Mouse (Mus musculus) ovary, postnatal 14 days (tissue): ENCODE data around the gene Grb10.

Experiments used
- DNase-seq: peaks from one replicate; pipeline ENCODE4 v3.0.0; 2022; ENCODE audit warnings: low spot score

Gene Grb10

DNA sequence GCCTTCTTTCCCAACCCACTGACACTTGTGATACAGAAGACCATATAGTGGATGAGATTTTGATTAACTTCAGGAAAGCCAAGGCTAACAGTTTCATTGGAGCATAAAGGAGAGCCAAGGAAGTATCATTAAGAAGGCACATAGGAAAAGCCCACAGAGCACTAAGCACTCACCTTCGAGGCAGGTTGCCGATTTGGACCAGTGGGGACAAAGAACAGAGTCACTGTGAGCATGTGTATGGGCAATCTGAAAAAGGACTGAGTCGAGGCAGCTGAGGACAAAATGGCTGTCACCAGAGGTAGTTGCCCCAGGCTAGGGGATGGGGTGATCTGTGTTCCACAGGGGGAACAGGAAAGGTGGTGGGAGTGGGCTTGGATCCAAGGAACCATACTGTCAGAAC lies 140.0 kb downstream of the Grb10 start:
- no peak for DNase-seq

- DNase-seq = no peak
These were observed 140.7 kb downstream of the Grb10 start, which contains the start of gene Ddc for GRCm38 (mm10) chr11:11897645-11898357. Gene Ddc (minus strand): TSS chr11:11898144.

- no peak for DNase-seq
These were observed 143.0 kb downstream of the Grb10 start for GRCm38 (mm10) chr11:11895479-11895878.

GRCm38 (mm10) chr11:11893769-11894168 lies 144.7 kb downstream of the Grb10 start:
- no peak for DNase-seq

DNA sequence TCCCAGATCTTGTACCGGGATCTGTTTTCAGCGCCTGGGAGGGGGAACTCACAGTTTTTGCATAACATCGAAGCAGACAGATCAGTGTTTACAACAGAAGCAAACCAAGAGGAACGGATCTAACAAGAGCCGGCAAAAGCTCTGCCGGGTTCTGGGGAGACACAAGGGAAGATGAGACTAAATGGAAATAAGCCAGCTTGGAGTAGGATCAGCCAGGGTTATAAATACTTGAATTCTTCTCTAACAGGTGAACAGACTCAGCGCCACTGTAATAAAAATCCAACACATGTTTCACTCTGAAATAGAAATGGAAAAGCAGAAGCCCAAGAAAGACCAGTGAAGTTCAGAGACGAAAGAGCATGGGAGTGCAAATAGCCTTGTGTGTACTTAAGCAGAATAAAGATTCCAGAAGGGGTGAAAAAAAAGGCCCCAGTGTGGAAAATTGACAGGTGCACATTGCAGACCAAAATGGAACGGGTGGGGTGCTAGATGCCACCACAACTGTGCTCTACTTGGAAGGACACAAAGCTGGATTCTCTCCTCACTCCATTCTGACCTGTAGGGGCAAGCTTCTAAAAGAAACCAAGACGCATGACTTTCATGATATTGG lies 145.4 kb downstream of the Grb10 start:
- no peak for DNase-seq

- DNase-seq = no peak
These were observed 146.7 kb downstream of the Grb10 start for GRCm38 (mm10) chr11:11891832-11892231.

DNA sequence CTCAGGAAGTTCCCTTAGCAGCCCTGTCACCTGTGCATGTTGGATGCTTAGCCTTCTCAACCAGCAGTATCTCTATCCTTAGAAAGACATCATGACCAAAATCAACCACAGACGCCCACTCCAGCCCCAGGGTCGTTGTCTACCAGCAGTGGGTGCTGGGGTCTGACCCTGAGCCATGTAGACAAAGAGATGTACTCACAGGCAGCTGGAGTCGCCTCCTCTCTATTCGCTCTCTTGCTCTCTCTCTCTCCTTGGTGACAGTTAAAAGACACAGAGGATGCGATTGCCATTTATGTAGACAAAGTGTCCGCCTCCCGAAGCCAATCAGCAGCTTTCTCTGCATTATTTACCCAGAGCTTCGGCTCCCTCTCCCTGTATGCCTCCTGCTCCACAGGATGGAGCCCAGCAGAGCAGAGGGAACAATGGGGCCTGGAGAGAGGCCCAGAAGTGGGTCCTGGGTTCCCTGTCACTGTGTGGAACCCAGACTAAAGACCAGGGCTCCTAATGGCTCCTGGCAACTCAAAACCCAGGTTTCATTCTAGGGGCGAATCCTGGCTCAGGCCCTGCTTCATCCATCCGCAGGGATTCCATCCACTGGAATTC lies 148.2 kb downstream of the Grb10 start:
- DNase-seq = no peak

DNA sequence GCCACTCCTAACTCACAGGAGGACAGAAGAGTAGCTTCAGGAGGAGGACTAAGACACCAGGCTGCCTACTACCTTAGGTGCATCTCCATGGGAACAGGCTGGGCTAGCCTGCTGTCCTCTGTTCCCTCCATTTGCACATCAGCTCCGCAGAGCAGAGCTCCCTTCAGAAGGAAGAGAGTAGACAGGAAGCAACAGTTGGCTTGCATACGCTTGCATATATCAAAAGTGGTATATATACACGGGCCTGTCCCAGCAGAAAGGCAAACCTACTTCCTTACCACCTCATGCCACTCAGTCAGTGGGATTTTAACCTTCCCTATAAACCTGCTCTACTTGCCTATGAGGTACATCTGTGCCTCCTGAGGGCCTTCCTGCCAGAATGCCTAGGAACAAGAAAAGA lies 149.8 kb downstream of the Grb10 start:
- DNase-seq = no peak

DNA sequence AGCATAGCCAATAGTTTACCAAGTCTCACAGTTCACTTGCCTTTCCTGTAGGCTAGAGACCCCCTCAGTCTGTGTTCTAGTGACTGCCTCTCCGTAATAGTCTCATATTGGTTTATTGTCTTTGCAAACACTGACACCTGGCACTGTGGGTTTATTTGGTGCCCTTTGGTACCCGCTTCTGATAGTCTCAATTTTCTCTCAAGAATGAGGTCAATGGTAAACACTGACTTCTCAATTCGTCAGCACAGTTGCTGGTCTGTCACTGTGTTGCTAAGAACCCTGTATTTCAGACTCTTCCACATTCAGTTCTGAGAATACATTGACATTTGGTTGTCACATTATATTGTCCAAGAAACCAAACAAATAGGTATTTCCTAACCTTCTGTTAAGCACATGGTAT lies 150.4 kb downstream of the Grb10 start:
- DNase-seq = no peak

- no peak for DNase-seq
These were observed 152.0 kb downstream of the Grb10 start for GRCm38 (mm10) chr11:11886403-11886998.

DNA sequence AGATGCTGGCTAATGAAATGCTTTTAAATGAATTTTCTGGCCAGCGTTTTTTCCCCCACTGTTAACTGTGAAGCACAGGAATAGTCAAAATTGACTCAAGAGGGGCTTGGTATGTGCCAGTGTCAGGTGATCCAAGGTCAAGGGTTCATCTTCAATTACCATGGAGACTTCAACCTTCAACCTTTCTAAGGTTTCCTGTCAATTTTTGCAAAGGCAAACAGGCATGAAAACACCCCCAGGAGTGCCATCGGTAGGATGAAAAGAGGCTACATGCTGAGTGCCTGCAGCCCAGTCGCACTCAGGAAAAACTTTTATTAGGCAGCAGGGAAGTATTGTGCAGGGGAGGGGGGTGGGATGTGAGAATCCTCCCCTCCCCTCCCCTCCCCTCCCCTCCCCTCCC lies 152.6 kb downstream of the Grb10 start:
- no peak for DNase-seq

- no peak for DNase-seq
These were observed 153.2 kb downstream of the Grb10 start for GRCm38 (mm10) chr11:11885246-11885643.

- no peak for DNase-seq
These were observed 153.8 kb downstream of the Grb10 start for GRCm38 (mm10) chr11:11884533-11885245.

DNA sequence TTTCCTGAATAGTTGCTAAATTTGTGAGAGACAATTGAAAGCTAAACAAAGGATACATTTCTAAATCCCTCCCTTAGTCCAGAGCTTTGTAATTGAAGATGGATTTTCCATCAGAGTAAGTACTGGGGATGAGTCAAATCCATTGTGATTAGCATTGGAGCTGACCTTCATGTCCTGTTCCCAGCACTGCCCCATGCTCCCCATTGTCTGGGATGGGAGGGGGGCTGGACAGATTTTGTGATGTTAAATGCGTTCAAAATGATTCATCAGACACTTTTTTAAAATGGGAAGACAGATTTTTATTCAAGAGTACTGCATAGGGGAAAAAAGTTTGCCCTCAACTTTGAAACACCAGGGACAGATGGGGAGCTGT lies 156.7 kb downstream of the Grb10 start:
- no peak for DNase-seq

GRCm38 (mm10) chr11:11881026-11881782 lies 157.3 kb downstream of the Grb10 start:
- no peak for DNase-seq
